Mouse (Mus musculus) T-helper 1 cell (primary cell): ENCODE data around the gene Dleu7.

Experiments used
- in situ Hi-C: fragments of 300-600 bp; cut with MboI, MseI; formaldehyde crosslinking; loops from one replicate; pipeline ENCODE4 v1.15.1; 2025; ENCODE audit warnings: high pct_unique_total_duplicates

Dleu7 gene

DNA sequence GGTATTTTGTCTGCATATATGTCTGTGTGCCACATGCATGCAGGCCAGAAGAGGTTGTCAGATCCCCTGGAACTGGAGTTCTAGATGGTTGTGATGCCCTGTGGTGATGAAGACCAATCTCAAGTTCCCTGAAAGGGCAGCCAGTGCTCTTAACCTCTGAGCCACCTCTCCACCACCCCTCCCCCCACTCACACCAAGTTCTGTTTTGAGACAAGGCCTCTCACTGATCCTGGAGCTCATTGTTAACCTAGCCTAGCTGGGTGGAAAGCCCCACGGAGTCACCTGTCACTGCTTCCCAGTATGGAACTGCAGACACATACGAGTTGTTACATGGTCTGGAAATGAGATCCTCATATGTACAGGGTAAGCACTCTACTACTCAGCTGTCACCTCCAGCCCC is 9.9 kb downstream of the Dleu7 start:
- in situ Hi-C loops = no loop called here

DNA sequence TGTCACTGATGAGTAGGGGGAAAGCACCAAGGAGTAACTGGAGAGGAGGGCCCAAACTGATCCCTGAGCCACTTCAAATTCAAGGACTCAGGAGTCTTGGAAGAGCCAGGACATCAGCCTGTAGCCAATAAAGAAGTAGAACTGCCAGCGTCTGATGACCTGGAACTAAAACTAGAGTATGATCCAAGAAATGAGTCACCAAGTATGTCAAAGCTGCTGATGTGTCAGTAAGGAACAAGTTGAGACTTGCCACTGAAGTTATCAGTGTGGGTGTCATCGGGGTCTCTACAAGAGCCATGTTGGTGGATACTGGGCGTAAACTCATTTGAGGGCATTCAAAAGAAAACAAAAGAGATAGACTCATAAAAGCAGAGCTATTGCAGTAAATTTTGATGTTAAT is 19.2 kb downstream of the Dleu7 start:
- in situ Hi-C loops = loop anchor here (5.0 to 10.0 kb wide), 2 partner anchors 184 to 1629 kb away; partner anchors contain the start of gene Gucy1b2

DNA sequence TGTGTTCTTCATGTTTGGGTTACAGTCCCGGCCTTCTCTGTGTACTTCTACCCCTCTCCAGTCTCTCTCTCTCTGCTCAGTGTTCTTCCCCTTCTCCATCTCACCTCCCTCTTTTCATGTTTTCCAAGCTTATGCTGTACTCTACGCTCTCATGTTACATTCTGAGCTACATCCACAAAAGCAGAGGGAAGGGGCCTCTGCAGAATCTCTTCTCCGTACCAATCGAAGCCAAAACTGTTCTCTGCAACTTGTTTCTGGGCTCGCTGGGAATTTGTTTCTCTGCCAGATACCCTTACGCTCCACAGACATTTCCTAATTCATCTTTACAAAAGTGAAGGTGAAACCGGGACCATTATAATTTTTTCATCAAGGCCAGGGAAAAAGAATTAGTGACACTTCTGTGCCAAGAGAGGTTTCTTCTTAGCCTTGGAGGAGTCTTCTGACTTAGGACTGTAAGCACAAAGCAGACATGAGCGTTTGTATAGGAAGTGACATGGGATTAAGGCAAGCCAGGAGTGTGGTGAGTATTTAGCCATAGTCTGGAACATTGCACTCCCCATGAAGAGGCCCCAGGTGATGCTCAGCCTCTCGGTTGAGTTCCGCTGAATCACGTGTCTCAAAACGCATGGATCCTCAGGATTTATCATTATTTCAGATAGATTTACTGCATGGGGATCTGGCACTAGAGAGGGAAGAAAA is 22.0 kb downstream of the Dleu7 start:
- in situ Hi-C loops = loop anchor here (5.0 to 10.0 kb wide), 2 partner anchors 186 to 1626 kb away; partner anchors contain the start of gene Gucy1b2

DNA sequence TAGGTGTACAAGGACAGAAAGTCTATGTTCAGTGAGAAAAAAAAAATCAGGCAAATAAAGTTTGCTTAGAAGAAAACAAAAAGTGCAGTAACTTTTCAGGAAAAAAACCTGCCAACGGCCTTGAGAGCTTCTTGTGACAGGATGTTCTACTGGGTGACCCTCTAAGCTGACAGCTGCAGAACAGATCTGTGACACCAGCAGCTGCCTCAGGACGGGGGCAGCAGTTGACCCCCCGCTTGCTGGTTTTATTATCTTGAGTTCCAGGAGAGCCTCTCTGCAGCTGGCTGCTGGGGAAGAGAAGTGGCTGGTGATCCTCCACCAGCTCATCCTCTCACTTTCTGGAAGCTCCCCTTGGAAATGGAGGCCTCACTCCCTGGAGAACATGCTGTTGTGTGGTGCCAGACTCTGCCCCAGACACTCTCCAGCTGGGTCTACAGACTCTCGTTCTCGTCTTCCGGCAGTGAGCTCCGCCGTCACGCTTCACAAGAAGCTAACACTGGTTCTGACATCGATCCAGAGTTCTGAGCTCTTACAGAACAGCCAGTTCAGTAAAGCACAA is 33.8 kb downstream of the Dleu7 start:
- in situ Hi-C loops = loop anchor here (5.0 kb wide), 1 partner anchor 53 kb away; no protein-coding TSS in a partner anchor

DNA sequence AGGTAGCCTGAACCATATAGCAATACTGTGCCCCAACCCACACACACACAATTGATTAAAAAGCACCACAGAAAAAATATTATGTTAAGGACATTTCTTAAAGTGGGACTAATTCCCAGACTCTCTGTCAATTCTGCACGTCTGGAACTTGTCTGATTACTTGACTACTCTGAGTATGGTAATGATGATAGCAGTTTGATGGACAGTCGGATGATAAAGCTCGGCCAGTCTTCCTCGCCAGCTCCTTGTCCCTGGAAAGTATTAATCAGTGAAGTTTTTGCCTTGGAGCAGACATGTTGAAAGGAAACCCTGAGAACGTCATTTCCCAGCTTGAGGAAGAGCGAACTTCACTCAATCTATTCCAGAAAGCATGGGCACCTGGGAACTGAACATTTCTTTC is 34.7 kb downstream of the Dleu7 start:
- in situ Hi-C loops = loop anchor here (5.0 kb wide), 1 partner anchor 54 kb away; no protein-coding TSS in a partner anchor

DNA sequence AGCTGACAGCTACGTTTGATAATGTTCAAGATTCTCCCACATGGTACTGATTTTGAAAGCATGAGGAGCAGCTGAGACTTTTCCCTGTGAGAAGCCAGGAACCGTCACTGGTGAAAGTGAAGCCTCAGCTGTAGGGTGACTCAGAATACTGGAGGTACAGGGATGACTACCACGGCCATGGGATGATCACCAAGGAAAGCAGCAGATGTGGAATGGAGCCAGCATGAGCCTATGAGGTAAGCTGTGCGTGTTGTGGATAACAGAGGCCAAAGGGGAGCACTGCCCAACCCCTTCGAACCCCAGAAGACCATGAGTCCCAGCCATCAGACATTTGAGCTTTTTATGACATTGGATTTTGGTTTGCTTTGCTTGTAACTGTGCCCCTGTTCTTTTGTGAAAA is 36.8 kb downstream of the Dleu7 start:
- in situ Hi-C loops = loop anchor here (5.0 kb wide), 1 partner anchor 56 kb away; no protein-coding TSS in a partner anchor

DNA sequence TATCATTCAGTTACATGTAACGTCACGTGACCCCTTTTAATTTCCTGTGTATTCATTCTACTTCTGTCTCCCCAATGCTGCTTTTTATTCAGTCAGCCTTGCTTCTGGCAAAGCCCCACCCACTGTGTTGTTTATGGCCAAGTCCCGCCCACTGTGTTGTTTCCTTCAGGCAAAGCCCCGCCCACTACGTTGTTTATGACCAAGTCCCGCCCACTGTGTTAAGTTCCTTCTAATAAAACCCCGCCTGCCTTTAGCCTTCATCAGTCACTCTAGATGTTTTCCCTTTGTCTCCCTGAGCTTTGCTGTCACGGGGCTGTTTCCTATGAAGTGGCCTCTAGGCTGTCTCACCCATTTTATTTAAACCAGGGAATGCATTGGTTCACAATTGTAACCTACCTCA is 38.5 kb downstream of the Dleu7 start:
- in situ Hi-C loops = no loop called here

DNA sequence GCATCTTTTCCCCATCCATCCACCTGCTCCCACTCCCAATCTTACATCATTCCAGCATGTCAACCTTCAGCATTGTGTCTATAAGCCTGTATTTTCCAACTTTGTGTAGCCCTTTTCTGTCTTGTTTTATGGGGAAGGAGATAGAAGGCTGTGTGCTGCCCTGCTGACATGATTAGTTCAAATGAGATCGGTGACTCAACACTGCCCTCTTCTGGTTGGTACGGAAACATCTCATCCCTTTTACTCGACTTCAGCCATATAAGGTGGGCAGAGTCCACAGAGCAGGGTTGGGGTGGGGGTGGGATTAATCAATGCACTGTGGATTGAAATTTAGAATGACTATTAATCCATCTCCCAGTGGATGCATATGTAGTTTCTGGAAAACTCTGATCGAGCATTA is 40.8 kb downstream of the Dleu7 start:
- in situ Hi-C loops = no loop called here

DNA sequence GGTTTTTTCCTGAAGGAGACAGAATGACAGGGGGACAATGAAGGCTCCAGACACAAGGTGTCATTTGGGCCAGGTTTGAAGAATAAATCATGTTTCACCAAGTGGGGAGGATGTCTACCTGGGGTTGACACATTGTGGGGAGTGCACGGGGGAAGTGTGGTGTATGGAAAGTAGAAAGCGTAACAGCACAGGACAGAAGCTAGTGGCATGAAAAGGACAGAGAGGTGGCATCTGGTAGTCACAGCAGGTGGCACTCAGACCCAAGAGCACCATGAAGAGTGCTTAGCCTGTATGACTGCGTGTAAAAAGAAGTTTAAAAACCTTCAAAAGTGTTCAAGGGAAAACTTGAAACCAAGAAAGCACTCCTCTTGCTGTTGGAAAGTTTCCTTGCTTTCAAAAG is 42.8 kb downstream of the Dleu7 start:
- in situ Hi-C loops = no loop called here

DNA sequence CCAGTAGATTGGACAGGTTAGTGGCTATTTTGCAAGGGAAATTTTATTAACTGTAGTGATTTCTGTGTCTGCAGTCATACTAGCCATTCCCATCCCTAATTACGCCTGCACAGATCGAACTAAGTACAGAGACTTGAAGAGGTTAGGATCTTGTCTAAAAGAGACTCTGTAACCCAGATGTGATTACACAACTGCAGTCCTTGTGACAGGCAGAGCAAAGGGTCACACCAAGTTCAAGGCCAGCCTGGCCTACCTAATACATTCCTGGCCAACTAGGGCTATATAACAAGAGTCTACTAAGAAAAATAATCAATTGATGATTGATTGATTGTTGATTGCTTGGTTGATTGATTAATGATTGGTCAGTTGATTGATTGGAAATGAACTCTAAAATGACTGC is 43.6 kb downstream of the Dleu7 start:
- in situ Hi-C loops = loop anchor here (10.0 kb wide), 1 partner anchor 674 kb away; no protein-coding TSS in a partner anchor

DNA sequence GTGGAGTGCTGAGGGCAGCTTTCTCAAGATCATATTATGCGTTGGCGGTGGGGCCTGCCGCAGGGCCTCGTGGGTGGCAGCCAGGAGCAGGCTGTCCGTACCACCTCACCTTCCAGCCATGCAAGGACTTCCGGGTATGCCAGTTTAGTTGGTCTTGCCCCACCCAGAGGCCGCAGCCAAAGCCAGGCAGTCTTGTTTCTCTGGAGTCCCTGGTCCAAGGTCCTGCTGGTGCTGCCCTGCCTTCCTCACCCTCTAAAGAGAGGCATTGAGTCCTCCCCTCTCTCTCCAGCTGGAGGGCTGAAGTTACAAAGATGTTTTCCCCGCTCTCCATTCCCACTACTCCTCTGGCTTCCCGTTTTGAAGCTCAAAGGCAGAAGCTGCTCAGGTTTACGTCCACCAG is 44.1 kb downstream of the Dleu7 start:
- in situ Hi-C loops = loop anchor here (10.0 kb wide), 1 partner anchor 674 kb away; no protein-coding TSS in a partner anchor

DNA sequence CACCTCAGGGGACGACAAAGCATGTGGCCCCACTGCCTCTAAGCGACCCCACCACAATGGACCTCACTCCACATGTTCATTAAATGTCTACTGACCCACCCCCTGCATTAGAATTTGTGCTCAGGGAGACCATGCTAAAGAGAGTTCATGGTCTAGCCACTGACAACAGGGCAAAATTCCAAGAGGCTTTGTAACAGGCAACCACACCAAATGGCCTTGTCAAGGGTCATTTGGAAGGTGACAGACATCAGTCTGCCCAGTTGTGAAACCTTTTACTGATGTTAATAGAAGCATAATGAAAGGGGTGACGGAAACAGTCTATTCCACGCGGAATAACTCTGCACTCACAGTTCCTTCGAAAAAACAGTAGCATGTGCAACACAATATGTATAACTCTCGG is 44.5 kb downstream of the Dleu7 start:
- in situ Hi-C loops = loop anchor here (10.0 kb wide), 1 partner anchor 674 kb away; no protein-coding TSS in a partner anchor

DNA sequence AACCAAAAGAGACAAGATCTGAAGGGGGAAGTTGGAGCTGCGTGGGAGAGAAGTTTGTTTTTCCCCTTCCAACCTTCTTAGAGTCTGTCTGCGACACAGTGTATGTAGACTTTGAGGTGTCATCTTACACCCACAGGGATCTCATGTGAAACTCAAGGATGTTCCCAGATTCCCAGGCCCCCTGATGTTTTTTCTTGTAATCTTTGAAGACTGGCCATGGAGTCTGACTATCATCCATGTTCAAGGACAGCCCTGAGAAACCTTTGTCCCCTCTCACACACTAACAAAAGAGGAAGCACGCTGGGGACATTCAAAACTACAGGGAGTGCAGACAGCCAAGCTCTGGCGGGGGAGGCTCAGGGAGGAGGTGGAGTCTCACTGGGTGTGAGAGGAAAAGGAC is 47.3 kb downstream of the Dleu7 start:
- in situ Hi-C loops = loop anchor here (10.0 kb wide), 1 partner anchor 671 kb away; no protein-coding TSS in a partner anchor

DNA sequence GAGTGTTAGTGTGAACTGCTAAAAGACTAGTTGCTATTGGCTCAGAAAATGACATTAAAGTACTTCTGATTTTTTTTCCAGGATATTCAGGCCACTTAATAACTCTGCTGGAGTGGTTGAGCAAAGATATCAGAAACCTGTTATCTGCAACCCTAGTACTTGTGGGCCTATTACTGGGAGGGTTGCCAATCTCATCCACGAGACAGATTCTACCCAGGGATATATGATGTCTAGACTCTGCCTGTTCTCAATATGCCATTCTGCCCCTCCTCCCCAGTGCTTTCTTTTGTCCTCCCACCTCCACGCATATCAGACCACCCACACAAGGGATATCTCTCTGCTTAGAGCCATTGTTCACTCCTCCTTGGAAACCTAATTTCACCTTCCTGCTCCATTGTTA is 49.3 kb downstream of the Dleu7 start:
- in situ Hi-C loops = loop anchor here (10.0 kb wide), 1 partner anchor 669 kb away; no protein-coding TSS in a partner anchor

DNA sequence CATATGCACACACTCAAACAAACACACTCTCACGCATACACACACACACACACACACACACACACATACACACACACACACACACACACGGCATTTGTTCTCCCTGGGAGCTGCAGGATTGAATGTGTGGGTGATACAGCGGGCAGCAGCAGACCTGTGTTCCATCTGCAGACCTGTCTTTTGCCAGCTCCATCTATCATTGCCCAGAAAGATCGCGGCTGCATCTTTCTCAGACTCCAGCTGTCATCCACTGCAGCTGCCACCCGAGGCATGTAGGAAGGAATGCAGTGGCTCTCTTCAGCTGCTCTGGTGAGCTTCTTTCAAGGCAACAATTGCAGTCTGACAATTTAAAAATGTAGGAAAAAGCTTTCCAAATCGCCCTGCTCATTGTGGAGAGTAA is 56.9 kb downstream of the Dleu7 start:
- in situ Hi-C loops = loop anchor here (10.0 kb wide), 1 partner anchor 511 kb away; no protein-coding TSS in a partner anchor

DNA sequence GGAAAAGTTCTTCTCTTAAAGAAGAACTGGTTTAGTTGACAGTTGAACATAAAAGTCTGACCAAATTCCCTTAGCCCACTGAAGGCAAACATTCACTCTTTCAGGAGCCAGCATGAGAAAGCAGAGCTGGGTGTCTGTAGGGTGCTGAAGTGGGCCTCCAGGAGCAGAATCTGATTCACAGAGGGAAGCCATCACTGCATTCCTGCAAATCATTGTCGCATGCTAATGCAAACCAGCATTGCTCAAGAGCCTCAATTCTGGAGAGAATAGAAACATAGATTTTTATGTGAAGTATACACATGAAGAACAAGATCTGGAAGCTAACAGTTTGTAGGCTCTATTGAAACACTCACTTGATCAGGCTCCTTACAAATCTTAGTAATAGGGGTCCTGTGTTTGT is 57.6 kb downstream of the Dleu7 start:
- in situ Hi-C loops = loop anchor here (10.0 kb wide), 1 partner anchor 510 kb away; no protein-coding TSS in a partner anchor

DNA sequence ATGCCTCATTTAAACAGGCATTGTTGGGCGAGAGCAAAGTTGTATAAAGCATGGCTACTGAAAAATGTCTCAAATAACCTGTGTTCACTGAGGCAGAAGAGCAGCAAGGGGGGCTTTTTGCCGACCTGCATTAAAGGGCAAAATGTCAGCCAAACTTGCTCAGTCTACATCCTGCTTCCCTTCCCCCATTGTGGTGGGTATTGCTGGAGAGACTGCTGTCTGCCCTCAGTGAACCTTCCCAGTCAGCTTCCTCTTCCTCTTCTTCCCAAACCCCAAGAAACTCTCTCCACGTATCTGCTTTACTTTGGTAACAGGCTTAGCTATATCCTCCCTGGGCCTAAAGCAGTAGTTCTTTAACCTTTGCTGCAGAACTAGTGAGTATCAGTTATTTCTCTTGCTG is 61.9 kb downstream of the Dleu7 start:
- in situ Hi-C loops = loop anchor here (10.0 kb wide), 1 partner anchor 506 kb away; no protein-coding TSS in a partner anchor

DNA sequence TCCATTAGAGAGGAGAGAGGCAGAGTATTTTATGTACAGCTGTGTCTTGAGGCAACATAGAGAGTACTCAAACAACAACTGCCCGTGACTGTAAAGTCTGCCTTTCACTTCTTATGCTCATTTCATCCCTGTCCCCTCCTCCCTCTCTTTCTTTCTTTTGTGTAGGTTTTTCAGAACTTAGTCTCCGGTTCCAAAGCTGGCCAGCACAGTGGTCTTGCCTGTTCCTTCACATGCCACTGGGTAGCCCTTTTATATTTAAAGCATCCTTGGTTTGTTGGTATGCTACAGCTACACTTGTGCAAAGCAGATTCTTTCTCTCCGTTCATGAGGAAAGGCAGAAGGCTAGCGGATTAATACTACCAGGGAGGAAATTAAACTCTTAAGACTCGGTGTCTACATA is 65.7 kb downstream of the Dleu7 start:
- in situ Hi-C loops = no loop called here

DNA sequence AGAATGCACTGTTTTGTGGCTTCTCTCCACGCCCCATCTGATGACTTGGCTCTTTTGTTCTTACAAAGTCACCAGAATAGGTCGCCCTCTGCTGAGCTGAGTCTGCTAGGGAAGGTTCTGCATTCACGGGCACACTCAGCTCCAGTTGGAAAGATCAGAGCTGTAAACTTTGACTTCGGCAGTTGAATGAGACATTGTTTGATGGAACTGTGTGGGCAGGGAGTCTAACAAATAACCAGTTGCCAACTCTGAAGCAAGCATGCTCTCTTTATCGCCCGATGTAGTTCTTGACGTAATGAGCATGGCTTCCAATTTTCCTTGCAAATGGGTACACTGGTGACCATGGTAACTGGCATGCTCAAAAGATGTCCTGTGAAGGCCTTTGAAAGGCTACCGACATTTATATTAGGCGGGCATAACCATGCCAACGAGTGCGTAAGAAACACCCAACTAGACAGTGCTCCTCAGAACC is 66.2 kb downstream of the Dleu7 start:
- in situ Hi-C loops = no loop called here
